Mouse (Mus musculus) thymus, postnatal 4 days (tissue): ENCODE measurements around the gene Lpcat1.

ENCODE experiments used
- DNase-seq: peaks from one replicate; pipeline ENCODE4 v3.0.0; 2021

Lpcat1 gene

GRCm38 (mm10) chr13:73467034-73467420 lies at the start of gene Lpcat1:
Gene Lpcat1 (plus strand): TSS chr13:73467197.
- peak; percentile 94 for DNase-seq

GRCm38 (mm10) chr13:73417478-73418220 lies 49.3 kb upstream of the Lpcat1 start:
- DNase-seq = peak; percentile 58

GRCm38 (mm10) chr13:73418297-73418696 lies 48.7 kb upstream of the Lpcat1 start:
- no peak for DNase-seq

GRCm38 (mm10) chr13:73419244-73419643 lies 47.8 kb upstream of the Lpcat1 start:
- no peak for DNase-seq

- no peak for DNase-seq
Measured at GRCm38 (mm10) chr13:73423043-73423442, 44.0 kb upstream of the Lpcat1 start.

GRCm38 (mm10) chr13:73425035-73425434 lies 42.0 kb upstream of the Lpcat1 start:
- DNase-seq = no peak

GRCm38 (mm10) chr13:73425839-73426490 lies 41.0 kb upstream of the Lpcat1 start:
- DNase-seq = peak; percentile 80

GRCm38 (mm10) chr13:73426587-73426986 lies 40.4 kb upstream of the Lpcat1 start:
- DNase-seq = no peak

GRCm38 (mm10) chr13:73429605-73430321 lies 37.2 kb upstream of the Lpcat1 start:
- DNase-seq = no peak

- DNase-seq = no peak
Measured at GRCm38 (mm10) chr13:73432466-73433149, 34.4 kb upstream of the Lpcat1 start.

- DNase-seq = peak; percentile 24
Measured at GRCm38 (mm10) chr13:73433681-73434535, 33.1 kb upstream of the Lpcat1 start.

- DNase-seq = peak; percentile 34
Measured at GRCm38 (mm10) chr13:73434687-73435086, 32.3 kb upstream of the Lpcat1 start.

GRCm38 (mm10) chr13:73435662-73436061 lies 31.3 kb upstream of the Lpcat1 start:
- DNase-seq = no peak

- no peak for DNase-seq
Measured at GRCm38 (mm10) chr13:73439057-73439456, 27.9 kb upstream of the Lpcat1 start.

- no peak for DNase-seq
Measured at GRCm38 (mm10) chr13:73441032-73441431, 26.0 kb upstream of the Lpcat1 start.

- DNase-seq = no peak
Measured at GRCm38 (mm10) chr13:73441686-73442085, 25.3 kb upstream of the Lpcat1 start.

GRCm38 (mm10) chr13:73442431-73442830 lies 24.6 kb upstream of the Lpcat1 start:
- no peak for DNase-seq

GRCm38 (mm10) chr13:73443093-73443821 lies 23.7 kb upstream of the Lpcat1 start:
- no peak for DNase-seq

- DNase-seq = no peak
Measured at GRCm38 (mm10) chr13:73445087-73445486, 21.9 kb upstream of the Lpcat1 start.

GRCm38 (mm10) chr13:73446076-73446475 lies 20.9 kb upstream of the Lpcat1 start:
- no peak for DNase-seq

- no peak for DNase-seq
Measured at GRCm38 (mm10) chr13:73446494-73446893, 20.5 kb upstream of the Lpcat1 start.
